Mouse (Mus musculus) spleen, postnatal 14 days (tissue): ENCODE data around the gene Tmem178b.

Experiments used
- DNase-seq, 2 experiments: peaks; one replicate each; pipeline ENCODE4 v3.0.0; 2021 to 2022; ENCODE audit warnings: low spot score in 2 of 2

Gene Tmem178b

DNA sequence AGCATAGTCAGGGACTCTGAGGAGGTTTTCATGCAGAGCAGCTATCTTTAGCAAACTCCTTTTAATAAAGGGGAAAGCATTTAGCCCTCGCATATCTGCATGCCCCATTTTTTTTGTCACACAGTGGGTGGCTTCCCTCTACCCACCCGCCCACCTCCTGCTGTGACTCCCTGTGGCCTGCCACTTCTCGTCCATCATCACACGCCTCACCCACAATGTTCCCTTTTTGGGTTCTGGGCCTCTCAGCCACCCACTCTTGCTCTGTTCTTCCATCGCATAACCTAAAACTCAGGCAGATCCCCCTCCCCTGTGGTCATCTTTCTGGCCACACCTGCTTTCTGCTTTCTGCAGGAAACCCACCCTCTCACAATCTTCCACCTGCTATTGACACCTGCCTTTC is 288.3 kb downstream of the Tmem178b start:
- DNase-seq, result no peak

GRCm38 (mm10) chr6:40173559-40173958 is 300.5 kb downstream of the Tmem178b start:
- DNase-seq, result no peak

DNA sequence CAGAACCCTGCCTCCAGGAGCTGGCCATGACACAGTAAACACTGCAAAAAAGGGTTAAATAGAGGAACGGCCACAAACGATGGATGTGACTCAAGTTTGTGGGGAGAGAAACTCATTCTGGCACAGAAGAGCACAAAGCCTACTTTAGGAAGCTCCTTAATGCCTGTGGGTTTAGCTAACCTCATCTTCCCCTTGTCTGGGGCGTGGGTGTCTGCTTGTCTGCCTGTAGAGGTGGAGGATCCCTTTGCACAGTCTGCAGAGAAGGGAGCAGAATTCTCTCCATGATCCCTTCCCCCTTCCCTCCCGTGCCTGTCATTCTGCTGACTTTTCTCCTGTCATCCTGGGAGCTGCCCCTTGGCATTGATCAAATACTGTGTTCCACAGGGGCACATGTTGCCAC is 304.8 kb downstream of the Tmem178b start:
- no peak for DNase-seq

DNA sequence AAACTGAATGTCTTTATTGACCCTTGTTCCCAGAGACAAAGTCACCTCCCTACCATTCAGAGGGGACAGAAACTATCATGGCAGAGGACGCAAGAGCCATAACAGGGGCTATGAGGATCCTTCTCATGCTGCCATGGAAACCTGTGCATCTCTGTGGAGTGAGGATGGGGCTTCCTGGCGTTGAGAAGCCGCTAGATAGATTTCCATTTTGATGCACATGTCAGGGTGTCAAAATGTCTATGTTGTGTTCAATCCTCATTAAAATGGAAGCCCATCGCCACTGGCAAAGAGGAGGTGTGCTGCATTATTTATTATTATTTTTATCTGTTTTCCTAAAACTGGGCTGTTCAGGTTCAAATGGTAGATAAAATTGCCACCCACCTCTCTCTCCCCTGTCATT is 307.5 kb downstream of the Tmem178b start:
- DNase-seq, result no peak

DNA sequence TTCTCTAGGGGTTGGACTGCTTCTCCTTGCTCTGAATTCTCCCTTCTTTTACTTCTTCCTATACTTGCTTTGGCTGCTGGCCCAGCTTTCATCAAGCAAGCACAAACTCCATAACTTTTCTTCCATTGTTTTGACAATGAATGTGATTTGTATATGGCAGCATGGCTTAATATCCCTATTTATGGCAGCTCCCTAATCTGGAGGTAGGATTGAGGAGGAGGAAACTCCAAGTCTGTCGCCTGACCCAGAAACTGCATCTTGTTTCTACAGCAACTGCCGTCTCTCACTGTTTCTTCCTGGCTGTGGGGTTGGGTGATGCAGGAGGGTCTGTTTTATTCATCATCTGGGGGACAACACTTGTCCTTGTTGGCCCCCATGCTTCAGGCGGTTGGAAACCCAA is 327.6 kb downstream of the Tmem178b start:
- DNase-seq, result no peak

DNA sequence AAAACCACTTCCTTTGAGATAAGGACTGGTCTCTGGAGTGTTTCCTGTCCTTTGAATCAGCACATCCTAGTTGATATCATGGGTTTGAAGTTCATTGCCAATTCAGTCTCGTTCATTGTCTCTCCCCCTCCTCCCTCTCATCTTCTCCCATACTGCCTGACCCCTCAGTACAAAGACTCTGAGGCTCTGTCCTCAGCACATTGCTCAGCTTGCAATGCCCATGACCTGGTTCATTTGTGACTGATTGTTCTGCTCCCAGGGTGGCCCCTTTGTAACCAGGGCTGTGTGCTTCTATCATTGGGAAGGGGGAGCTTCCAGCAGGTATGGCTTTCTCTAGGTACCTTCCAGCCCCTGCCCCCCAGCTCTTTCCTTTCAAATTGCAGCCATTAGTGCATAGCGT is 329.5 kb downstream of the Tmem178b start:
- DNase-seq, result no peak

DNA sequence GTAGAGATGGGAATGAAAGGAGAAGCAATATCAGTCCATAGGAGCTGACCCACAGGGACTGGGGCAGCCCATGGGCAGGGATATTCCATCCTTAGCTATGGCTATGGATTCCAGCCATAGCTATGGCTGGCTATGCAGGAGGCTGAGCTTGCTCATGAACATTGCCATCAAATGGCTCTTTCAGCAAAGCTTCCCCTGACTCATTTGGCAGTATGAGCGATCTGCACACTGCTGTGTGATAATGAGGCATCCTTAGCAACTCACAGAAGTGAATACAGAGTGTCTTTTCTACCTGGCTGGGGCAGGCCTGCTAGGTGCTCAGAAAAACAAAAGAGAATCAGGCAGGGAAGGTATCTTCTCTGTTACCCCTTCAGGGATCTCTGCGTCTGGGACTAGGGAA is 332.3 kb downstream of the Tmem178b start:
- DNase-seq, result no peak

- no peak for DNase-seq
These were observed 334.9 kb downstream of the Tmem178b start for GRCm38 (mm10) chr6:40208014-40208413.

DNA sequence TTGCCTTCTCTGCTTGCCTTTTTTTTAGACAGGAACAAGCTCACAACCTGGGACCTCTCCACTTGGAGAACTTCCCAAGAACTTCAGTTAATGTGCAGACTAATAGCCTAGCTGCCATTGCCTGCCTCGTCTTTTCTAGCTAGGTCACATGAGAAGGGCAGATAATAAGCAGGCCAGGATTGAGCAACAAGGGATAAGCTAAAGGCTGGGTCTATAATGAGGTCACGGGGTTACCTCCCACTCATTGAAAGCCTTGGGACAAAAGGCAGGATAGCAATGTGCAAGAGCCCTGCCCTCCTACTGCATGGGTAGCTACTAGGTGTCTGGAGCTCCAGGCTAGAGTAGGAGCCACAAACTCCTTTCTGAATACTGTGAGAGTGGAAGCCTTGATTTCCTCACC is 336.1 kb downstream of the Tmem178b start:
- no peak for DNase-seq

DNA sequence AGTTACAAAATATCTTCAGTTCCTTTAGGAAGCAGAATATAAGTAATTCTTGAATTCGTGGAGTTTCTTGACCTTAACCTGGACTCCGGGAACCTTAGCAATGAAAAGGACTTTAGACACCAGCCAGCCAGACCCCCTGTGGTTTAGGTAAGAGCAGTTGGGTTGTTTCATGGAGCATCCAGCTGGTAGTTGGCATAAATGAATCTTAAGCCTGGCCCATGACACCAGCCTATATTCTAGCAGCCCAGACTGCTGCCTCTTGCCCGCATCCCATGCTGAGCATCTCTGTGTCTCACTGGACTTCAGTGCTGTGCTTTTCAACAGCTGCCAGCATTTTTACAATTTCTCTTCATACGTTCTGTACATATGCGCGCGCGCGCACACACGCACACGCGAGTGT is 344.1 kb downstream of the Tmem178b start:
- no peak for DNase-seq

DNA sequence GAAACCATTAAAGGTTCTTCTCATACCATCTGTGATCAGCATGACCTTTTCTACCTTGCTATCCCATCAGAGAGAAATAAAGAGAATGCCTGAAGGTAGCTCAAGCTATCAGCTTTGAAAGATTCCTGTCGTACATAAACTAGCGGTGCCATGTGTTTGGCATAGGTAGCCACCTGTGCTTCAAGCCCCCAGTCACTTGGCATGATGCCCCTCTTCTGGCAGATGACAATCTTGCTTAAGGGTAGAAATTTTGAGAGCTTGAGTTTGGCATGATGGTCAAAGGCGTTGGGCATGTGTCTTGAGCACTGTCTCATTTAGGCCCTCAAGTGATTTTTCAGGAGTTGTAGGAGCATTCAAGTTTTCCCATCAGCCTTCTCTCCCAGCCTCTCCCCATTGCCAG is 344.6 kb downstream of the Tmem178b start:
- no peak for DNase-seq

- DNase-seq, result no peak
These were observed 347.6 kb downstream of the Tmem178b start for GRCm38 (mm10) chr6:40220634-40221120.

DNA sequence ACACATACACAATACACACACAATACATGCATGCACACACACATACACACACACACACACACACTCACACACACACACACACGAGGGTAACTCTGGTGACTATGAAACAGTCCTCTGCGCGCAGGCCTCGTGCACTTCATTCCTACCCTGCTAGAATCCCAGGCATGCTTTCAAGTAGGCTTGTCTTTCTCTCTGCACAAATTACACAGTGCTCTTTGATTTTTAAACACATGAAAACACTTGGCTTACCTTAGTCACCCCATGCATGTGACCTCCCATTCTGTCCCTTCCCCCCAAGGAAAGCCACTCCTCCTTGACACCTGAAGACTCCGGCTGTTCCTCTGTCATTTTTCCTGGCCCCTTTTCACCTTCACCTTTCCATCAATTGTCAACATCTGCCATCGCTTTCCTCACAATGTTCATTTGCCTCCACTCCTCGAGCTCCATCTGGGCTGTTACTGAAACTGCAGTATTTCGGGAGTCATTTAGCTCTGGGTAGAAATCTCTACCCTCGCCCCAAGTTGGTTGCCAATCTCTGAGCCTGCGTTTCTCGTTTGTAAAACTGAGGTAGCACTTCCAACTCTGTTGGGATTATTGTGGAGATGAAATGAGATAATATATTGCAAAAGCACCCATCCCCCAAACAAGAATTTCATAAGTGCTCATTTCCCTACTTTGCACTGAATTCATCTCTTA is 352.7 kb downstream of the Tmem178b start:
- DNase-seq, result no peak

- no peak for DNase-seq
These were observed 355.9 kb downstream of the Tmem178b start for GRCm38 (mm10) chr6:40228981-40229380.

GRCm38 (mm10) chr6:40229985-40230384 is 356.9 kb downstream of the Tmem178b start:
- no peak for DNase-seq

- no peak for DNase-seq
These were observed 361.0 kb downstream of the Tmem178b start for GRCm38 (mm10) chr6:40234066-40234465.

DNA sequence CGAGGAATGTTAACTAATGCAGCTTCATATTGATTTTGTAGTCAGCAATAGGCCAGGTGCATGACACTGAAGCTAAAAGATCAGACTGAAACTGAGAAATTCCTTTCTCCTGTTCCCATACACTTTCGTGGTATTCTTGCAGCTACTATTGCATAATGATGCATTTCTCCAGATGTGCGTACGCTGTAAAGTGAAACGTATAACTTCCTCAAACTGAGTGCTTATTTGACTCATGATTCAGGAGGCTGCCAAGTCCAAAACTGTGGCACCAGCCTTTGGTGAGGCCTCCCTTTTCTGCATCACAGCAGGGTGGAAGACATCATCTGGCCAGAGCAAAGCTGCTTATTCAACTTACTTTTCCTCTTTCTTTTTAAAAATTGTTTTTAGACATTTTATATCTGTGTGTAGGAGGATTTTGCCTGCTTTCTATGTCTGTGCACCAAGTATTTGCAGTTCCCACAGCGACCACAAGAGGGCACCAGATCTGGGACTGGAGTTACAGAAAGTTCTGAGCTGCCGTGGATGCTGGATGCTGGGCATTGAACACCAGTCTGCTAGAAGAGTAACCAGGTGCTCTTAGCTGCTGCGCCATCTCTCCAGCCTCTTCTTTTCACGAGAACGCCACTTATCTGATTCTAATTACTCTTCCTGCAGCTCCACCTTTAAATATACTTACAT is 362.9 kb downstream of the Tmem178b start:
- DNase-seq, result peak; percentile 30 to 55

- peak in 1 of 2 experiments; percentile 40 for DNase-seq
These were observed 364.0 kb downstream of the Tmem178b start for GRCm38 (mm10) chr6:40236841-40237765.

DNA sequence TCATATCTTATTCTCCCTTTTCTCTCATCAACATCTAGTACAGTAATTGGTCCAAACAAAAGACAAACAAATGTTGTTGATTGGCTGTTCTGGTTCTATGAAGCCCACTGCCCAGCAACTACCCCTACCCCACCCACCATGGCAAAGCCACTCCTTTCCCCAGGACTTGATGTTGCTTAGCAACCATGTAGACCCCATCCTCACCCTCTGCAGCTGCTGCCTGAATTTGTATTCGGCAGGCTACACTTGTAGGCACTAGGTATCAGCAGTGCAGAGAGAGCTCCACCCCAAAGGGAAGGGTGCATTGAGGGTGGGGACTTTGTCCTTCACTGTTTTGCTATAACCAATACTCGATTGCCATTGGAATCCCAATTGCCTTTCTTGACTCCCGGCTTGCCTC is 365.8 kb downstream of the Tmem178b start:
- no peak for DNase-seq

- DNase-seq, result no peak
These were observed 367.6 kb downstream of the Tmem178b start for GRCm38 (mm10) chr6:40240671-40241070.

GRCm38 (mm10) chr6:40247398-40247946 is 374.4 kb downstream of the Tmem178b start:
- DNase-seq, result no peak

DNA sequence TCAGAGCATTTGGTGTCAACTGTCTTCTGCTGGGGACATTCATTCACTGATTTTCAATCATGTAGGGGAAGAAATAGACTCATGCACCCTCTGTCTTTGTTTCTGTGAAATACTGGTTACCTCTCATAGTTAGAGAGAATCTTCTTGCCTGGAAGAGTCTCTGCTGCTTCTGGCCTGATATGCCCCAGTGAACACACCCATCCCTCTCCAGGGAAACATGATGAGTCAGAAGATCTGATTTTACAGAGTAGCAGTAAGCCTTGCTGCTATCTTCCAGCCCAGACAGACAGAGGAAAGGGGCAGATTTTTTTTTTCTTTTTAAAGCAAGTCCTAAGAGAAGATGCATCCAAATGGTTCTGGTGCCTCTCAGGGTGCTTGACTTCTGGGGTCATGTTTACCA is 376.9 kb downstream of the Tmem178b start:
- DNase-seq, result no peak
